Mouse (Mus musculus): ENCODE data around the gene Ubxn11.

Ubxn11 gene

GRCm38 (mm10) chr4:134090521-134091224 lies 11.7 kb upstream of the Ubxn11 start:
- DNase-seq (ENCODE audit: low spot score in 2 of 2): no peak

DNA sequence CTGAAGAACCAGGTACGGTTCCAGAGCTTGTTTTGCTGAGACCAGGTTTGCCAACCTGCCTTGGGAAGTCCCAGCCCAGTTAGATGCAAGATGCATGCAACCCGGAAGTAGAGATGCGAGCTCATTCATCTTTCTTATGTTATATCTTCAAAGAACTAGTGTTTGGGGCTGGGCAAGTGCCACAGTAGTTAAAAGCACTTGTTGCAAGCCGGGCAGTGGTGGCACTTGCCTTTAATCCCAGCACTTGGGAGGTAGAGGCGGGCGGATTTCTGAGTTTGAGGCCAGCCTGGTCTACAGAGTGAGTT lies 11.2 kb upstream of the Ubxn11 start:
- DNase-seq (ENCODE audit: low spot score in 2 of 2): no peak

GRCm38 (mm10) chr4:134092382-134093288 lies 9.7 kb upstream of the Ubxn11 start:
- DNase-seq (ENCODE audit: low spot score in 2 of 2): peak; percentile 52 to 75

DNA sequence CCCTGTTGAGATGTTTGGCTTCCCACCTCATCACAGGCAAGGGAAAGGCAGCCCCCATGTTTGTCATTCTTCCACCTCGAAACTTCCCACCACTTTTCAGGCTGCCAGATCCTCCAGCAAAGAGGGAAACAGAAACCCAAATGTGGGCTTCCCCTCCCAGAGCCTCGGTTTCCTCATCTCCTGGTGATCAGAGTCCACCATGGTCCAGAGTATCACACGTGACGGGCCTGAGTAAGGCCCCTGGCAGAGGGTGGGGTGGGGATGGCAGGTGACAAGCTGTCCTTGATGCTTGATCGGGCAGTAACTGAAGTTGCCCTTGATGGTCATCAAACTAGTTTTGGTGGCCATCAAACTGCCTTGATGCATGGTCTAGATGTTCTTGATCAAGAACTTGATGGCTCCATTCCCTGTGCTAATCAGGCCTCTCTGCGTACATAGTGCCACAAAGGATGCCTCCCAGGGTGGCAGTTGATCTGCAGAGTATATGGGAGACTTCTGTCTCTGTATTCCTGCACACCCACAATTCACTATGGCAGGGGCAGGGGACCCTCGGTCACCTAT lies 8.3 kb upstream of the Ubxn11 start:
- DNase-seq (ENCODE audit: low spot score in 2 of 2): no peak

DNA sequence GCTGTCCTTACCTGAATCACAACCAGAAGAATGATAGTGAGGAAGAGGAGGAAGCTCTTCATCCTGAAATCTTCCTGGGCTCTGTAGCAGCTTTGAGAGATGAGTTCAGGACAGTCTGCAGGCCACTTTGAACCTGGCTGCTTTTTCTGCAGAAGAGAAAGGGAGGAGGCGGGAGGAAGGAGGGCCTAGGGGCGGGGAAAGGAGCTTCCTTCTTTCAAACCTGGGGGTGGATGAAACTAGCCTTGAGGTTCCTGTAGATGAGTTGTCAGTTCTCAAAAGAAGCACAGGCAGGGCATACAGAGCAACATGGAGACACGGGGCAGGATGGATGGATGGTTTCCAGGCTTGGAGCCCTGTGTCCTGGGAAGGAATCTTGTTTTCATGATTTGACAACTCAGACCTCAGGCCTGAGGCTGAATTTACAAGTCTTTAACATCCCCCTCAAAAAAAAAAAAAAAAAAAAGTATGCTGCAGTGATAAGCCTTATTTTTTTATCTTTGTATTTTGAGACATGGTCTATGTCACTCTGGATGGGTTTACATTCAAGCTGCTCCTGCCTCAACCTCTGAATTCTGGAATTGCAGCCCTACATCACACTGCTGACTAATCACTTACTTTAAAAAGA lies 7.3 kb upstream of the Ubxn11 start, which contains the start of gene Cd52:
Cd52 (minus strand) TSS at position 160 of the 625 bp plus-strand sequence.
- DNase-seq (ENCODE audit: low spot score in 2 of 2): peak; percentile 55 to 65

DNA sequence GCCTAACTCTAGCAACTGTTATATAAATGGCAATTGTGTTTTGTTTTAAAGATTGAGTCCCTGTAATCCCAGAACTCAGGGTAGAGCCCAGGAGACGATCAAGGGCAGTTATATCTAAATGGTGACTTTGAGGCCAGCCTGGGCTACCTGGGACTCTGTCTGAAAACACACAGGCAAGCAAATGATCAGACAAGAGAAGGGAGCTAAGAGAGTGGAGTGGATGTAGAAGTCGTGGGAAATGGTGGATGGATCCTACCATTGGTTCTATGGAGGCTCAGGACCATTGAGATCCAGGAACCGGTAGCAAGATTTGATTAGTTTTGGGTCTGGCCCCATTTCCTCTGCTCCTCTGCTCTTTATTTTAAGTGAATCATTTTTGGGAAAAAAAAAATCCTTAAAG lies 6.2 kb upstream of the Ubxn11 start:
- no peak for DNase-seq (ENCODE audit: low spot score in 2 of 2)

GRCm38 (mm10) chr4:134097015-134097608 lies 5.3 kb upstream of the Ubxn11 start:
- DNase-seq (ENCODE audit: low spot score in 2 of 2): no peak

GRCm38 (mm10) chr4:134098628-134099027 lies 3.7 kb upstream of the Ubxn11 start:
- DNase-seq (ENCODE audit: low spot score in 2 of 2): peak; percentile 59 to 64

DNA sequence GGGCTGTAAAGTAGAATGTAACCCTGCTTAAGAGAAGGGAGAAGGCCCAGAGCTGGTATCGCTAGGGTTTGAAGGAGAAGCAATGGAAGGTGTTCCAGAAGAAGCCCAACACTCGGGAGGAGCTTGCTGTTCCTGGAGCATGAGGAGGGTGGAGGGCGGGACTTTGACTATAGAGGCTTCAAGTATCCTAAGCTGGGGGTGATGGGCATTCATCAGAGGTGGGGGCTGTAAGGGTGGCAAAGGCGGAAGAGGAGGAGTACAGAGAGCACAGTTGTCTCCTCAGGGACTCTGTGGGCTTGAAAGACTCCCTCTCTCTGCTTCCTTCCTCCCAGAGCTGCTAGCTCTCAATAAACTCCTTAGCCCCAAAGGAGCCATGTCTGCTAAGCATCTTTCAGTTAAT lies 2.1 kb upstream of the Ubxn11 start:
- no peak for DNase-seq (ENCODE audit: low spot score in 2 of 2)

DNA sequence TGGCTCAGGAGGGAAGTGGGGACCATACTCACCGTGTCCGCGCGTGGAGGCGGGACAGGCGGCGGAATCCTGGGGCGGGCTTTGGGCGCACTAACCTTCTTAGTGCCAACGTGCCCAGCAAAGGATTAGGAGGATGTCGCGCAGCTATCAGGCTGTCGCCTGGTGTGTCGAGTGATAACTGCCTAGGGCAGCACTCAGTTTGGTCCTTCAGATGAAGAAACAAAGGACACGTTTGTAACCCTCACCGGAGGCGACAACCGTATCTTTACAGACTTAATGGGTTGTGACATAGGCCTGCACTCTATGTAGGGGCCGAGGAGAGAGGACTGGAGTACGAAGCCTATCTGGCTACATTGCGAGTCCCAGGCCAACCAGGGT lies 361 bp downstream of the Ubxn11 start:
- no peak for DNase-seq (ENCODE audit: low spot score in 2 of 2)

- no peak for DNase-seq (ENCODE audit: low spot score in 2 of 2)
Measured at GRCm38 (mm10) chr4:134106105-134106504, 3.7 kb downstream of the Ubxn11 start.

- no peak for DNase-seq (ENCODE audit: low spot score in 2 of 2)
Measured at GRCm38 (mm10) chr4:134107730-134108129, 5.4 kb downstream of the Ubxn11 start.

- DNase-seq (ENCODE audit: low spot score in 2 of 2): no peak
Measured at GRCm38 (mm10) chr4:134108196-134108595, 5.8 kb downstream of the Ubxn11 start.

GRCm38 (mm10) chr4:134110653-134111052 lies 8.3 kb downstream of the Ubxn11 start:
- no peak for DNase-seq (ENCODE audit: low spot score in 2 of 2)

- no peak for DNase-seq (ENCODE audit: low spot score in 2 of 2)
Measured at GRCm38 (mm10) chr4:134112403-134112802, 10.0 kb downstream of the Ubxn11 start.

DNA sequence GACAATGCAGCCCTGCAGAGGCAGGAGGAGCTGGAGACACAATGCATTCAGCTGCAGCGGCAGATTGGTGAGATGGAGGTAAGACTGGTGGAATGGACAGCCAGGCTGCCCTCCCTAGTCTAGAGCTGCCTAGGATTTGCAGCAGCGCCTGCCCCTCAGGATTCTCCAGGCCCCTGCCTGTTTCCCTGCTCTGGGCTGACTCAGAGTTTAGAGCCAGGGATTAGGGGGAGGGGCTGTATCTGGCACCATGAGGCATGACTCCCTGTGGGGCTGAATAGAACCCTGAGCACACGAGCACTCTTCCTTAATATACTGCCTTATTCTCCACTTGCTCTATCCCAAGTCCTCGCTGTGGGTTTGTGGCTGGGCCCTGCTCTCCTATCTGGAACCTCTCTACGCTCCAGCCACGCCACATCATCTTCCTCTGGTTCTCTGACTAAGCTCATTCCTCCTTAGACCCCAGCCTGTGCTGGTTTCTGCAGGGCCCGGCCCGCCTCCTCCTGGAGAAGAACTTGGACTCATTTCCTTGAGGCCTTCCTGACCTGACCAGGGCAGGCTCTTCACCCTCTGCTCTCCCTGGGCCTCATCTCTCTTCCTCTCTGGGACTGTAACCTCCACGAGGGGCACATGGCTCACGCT lies 11.1 kb downstream of the Ubxn11 start:
- no peak for DNase-seq (ENCODE audit: low spot score in 2 of 2)

GRCm38 (mm10) chr4:134114038-134114437 lies 11.7 kb downstream of the Ubxn11 start:
- no peak for DNase-seq (ENCODE audit: low spot score in 2 of 2)

GRCm38 (mm10) chr4:134115215-134116144 lies 13.1 kb downstream of the Ubxn11 start:
- DNase-seq (ENCODE audit: low spot score in 2 of 2): no peak

- no peak for DNase-seq (ENCODE audit: low spot score in 2 of 2)
Measured at GRCm38 (mm10) chr4:134116501-134116900, 14.1 kb downstream of the Ubxn11 start.

GRCm38 (mm10) chr4:134117012-134117411 lies 14.6 kb downstream of the Ubxn11 start:
- no peak for DNase-seq (ENCODE audit: low spot score in 2 of 2)

Measured in spleen, postnatal 14 days (tissue).